Mouse (Mus musculus): ENCODE results near the gene Ergic1.
A peak's percentile ranks its signal among the peaks of the same experiment; 100 is the strongest.

The Ergic1 gene

DNA sequence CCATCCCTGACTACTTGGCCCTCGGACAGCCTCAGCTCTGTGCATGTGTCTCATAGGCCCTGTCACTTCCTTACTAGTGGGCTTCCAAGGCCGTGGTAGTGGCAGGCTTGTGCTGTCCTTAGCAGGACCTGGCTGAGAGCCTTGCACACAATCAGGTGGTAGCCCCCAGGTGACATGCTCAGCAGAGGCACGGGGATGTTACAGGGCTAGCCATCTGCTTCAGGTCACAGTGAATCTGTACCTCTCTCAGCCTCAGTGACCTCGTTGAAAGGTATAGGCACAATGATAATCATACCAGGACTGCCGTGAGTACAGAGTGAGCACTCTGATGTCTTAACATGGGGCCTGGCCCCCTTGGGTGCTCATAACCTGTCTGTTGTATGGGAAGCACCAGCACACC lies 13.4 kb downstream of the Ergic1 start:
- no peak for DNase-seq (ENCODE audit: low read depth, low spot score)

DNA sequence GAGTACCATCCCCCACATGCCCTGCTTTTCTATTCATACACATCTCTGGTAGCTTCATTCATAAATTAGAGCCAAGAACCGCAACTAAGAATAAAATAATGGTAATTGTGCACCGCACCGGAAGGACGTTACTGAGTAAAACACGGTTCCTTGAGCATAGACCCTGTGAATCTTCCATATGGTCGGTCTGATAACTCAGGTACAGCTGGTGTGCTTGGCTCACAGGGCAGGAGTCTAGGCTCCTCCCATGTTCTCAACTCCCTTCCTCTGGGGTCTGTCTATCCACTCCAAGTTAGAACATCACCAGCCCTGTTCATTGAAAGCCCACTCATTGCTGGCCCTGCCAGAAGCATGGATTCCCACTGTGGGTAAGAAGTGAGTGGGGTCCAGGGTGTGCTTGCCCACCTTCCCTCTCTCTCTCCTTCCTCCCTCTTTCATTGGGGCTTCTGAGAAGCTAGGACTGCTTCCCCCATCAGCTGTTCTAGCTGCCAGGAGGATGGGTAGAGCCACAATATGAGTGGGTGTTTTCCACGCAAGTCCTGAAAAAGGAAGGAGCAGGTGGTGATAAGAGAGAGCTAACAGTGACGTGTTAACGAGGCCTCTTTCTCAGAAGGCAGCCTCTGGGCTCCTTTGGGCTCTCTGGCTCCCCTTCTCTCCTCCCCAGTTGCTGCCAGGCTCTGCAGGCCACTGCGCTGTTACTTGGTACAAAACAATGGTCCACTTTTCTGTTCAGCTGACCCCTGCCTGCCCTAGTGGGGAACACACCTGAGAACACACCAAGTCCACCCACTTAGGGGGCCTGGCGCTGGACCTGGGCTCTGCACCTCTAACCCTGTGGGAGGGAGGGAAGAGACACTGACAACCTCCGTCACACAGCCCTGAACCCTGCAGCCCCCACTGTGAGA lies 14.7 kb downstream of the Ergic1 start:
- no peak for DNase-seq (ENCODE audit: low read depth, low spot score)

DNA sequence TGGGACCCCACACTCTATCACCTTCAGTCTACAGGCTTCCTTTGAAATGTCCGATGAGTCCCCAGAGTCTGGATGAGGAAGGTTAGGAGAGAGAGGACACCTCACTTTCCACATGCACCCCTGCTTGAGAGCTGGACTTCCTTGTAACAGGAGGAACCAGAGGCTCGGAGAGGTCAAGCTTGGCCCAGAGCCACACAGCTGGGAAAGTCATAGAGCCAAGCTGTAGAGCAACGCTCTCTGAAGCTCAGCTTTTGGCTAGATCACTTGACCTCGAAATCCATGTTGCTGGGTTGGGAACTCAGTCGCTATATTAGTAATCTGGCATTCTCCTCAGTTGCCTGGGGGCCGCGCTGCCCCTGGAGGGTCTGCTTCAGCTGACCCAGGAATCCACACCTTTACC lies 15.5 kb downstream of the Ergic1 start:
- no peak for DNase-seq (ENCODE audit: low read depth, low spot score)

DNA sequence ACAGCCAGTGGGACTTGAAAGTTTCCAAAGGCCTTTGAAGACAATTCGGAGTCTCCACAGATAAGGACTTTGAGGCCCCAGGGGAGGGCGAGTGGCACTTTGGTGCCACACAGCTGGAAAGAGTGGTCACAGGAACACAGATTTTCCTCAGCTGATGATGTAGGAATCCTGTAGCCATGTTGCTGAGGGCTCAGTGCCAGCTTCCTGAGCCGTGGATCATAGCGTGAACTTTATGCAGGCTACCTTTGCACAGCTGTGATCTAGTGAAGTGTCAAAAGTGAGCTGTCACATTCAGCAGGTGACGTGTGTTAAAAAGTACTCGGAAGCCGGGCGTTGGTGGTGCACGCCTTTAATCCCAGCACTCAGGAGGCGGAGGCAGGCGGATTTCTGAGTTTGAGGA lies 16.0 kb downstream of the Ergic1 start:
- DNase-seq (ENCODE audit: low read depth, low spot score), result no peak

DNA sequence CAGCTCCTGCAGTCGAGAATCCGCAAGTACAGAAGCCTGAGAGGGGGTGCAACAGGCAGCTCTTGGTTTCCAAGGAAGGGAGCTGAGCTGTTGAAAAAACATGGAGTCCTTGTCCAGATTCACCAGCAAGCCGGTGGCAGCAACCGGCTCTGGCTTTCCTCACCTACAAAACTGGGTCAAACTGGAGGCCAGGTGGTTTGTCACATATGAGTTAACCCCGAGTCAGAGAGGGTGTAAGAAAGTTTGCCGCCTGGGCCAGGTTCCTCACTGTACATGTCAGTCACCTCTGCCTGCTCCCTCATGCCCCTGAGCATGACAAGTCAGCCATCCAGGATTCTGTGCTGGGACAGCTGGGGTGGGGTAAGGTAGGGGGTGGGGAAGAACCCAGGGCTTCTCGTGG lies 16.9 kb downstream of the Ergic1 start:
- DNase-seq (ENCODE audit: low read depth, low spot score), result no peak

DNA sequence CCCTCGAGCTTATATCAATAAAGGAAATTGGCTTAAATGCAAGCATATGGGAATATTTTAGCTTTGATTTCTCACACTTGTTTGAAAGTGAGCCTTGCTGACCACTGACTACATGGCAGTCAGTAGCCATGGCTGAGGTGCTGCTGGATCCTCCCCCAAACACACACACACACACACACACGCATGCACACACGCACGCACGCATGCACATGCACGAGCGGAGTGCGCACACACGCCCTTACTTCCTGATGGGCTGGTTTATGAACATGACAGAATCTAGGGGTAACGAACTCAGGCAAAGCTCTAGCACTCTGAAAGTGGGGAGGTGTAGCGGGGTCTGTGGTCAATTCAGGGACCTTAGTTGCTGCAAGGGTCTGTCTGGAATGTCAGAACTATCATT lies 17.5 kb downstream of the Ergic1 start:
- no peak for DNase-seq (ENCODE audit: low read depth, low spot score)

DNA sequence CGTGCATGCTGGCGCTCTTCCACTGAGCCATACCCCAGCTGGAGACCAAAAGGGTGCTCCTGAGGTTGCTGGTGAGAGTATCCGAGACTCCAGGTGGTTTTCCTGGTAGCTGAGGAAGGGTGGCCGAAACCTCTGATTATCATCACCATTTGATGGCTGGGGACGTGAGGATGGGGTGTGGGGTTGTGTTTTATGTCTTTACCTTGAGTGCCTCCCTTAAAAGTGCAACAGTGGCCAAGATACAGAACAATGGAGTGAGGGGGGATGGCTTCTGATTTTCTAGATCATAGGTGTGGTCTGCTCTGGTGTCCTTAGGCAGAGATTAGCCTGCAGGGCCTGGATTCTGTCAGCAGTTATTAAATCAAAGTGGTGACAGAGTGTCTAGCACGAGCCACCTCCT lies 18.1 kb downstream of the Ergic1 start:
- DNase-seq (ENCODE audit: low read depth, low spot score), result no peak

DNA sequence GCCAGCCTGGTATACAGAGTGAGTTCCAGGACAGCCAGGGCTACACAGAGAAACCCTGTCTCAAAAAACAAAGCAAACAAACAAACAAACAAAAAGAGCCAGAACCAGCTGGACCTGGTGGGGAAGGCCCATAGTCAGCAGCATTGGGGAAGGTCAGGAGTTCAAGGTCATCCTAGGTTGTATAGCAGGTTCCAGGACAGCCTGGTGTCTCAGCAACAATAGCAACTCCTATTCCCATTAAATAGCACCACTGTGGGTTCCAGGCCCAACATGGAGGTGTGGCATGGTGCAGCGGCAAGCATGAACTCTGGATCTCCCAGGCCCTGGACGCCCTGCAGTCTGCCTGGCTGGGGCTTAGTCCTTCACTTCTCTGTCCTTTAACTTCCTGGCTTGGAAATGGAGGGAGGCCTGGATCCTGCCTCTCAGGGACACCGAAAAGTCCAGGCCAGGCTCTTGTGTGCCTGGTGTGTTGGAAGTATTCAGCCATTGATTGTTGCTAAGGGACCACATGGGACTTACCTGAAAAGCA lies 19.6 kb downstream of the Ergic1 start:
- DNase-seq (ENCODE audit: low read depth, low spot score), result peak; percentile 94

DNA sequence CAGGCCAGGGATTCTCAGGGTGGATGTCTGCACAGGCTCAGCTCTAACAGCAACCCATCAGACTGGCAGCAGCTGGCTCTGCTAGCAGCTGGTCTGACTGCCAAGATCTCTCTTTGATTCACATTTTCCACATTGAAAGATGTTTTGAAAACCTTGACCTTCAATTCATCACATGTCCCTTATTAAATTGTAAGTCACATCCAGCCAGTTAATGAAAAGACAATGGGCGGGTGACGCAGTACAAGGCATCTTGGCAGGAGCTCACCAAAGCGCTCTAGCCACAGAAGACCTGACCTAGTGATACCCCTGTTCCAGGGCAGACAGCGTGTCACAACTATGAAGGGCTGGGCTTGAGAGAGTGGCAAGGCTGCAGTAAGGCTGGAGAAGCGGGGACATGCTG lies 21.0 kb downstream of the Ergic1 start:
- no peak for DNase-seq (ENCODE audit: low read depth, low spot score)

DNA sequence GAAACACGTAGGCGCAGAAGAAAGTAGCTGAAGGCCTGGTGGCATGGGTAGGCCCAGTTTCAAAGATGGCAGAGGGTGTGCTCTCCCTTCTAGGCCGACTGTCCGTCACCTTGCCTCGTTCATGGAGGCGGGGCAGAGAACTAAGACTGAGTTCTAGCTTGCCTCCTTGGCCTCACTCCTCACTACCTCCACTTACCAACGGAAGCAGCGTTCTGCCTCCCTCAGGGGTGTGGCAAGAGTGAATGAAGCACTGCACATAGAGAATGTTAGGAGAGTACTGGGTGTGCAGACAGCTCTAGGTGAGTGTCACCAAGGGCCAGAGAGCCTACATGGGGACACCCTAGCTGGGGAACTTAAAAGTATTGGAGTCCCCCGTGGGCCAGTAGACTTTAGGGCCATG lies 21.8 kb downstream of the Ergic1 start:
- DNase-seq (ENCODE audit: low read depth, low spot score), result peak; percentile 71

DNA sequence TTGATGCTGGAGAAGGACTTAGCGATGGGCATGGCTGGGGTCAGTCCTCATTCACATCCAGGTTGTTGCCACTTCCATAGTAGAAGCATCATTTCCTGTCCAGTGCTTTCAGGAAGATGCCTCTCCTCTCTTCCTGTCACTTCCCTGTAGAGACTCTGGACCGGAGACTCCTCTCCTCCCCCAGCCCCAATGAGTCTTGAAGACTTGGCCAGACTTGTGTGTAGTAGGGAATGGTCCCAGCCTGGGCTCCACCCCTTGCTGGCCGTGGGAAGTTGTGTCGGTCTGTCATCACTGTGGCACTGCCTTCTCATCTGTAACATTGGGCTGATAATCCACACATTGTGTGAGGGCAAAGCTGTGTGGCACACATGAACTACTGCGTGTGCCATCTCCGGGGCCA lies 22.3 kb downstream of the Ergic1 start:
- DNase-seq (ENCODE audit: low read depth, low spot score), result no peak

DNA sequence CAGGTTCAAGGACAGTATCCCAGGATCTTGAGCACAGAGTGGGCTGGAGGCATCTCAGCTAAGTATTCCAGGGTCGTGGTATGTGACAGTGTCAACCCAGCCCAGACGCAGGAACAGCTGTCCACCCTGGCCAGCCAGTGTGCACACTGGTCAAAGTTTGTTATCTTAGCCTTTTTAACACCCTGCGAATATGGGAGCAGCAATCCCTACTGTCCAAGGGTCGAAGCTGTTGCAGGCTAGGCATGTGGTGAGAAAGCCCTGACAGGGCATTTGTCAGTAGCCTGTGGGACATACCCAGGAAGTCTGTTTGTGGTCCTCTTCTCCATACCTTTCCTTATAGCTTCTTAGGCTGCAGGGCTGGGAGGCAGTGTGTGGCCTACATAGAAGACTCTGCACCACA lies 22.8 kb downstream of the Ergic1 start:
- no peak for DNase-seq (ENCODE audit: low read depth, low spot score)

DNA sequence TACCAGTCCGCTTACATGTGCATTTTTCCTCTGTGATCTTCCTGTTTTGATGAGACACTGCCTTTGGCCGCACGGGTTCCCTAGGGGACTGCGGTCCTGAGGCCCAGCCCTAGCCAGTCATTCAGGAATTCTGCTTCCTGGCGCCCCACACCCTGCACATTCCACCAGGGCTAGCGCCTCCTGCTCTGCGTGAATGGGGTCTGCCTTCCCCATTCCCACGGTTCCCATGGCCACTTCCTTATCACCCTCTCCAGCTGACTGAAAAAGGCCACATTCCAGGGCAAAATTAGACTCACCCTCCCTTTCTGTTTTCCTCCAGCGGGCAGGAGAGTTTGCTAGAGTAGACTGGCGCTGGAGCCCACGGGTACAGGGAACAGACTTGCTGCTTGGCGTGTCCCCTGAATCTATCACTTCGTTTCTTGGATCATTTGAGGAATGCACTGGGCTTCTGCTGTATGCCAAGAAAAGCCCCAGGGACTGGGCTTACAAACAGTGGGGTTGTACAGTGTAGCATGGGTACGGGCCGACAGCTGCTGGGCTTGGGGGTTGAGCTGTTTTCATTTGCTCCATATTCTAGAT lies 23.4 kb downstream of the Ergic1 start:
- DNase-seq (ENCODE audit: low read depth, low spot score), result peak; percentile 97

DNA sequence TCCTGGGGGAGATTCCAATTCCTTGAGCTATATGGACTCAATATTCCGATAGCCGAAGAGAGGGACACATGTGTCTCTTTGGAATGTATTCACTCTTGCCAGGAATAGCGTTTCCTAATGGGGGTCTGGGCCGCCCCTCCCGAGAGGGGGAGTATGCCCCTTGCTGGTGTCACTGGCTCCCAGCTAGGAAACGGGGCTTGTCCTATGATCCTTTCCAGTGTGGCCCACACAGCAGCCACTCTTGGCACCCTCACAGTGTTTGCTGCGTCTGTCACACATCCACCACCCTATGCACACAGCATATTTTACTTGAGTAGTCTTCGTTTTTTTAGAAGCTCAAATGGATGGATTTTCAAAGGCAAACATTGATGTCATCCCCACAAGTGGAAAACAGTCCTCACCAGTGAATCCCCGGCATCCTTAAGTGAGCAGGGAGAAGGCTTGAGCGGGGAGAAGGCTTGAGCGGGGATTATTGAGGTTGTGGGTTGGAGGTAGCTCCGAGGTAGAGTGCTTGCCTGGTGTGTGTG lies 26.7 kb downstream of the Ergic1 start:
- no peak for DNase-seq (ENCODE audit: low read depth, low spot score)

DNA sequence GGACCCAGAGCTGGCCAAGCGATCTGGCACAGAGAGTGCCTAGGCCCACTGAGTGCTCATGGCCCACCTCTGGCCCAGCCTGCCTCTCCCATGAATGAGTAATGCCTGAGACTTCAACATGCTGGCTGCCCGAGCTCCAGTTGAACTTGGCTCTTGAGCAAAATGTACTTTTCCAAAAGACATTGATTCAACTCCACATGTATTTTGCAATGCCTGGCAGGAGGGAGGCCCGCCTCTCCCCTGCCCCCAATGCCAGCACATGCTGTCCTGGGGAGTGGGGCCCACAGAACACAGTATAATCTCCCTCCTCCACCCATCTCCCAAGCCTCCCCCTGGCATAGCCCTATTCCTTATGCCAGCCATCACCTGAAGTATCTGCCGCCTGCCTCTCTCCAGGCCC lies 31.2 kb downstream of the Ergic1 start:
- DNase-seq (ENCODE audit: low read depth, low spot score), result no peak

DNA sequence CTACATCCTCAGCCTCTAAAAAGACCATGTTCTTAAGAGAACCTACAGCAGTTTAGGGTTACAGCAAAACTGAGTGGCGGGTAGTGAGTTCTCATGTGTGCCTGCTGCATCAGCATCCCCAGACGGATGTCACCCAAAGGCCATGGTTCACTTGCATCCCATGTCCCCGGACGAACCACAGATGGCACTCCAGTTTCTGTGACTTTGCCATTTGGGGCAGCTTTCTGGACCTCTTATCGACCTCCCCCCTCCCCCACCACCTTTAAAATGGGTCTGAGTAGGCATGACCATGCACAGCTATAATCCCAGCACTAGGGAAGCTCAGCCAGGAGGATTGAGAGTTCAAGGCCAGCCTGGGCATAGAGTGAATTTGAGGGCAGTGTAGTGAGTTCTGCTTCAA lies 31.9 kb downstream of the Ergic1 start:
- no peak for DNase-seq (ENCODE audit: low read depth, low spot score)

DNA sequence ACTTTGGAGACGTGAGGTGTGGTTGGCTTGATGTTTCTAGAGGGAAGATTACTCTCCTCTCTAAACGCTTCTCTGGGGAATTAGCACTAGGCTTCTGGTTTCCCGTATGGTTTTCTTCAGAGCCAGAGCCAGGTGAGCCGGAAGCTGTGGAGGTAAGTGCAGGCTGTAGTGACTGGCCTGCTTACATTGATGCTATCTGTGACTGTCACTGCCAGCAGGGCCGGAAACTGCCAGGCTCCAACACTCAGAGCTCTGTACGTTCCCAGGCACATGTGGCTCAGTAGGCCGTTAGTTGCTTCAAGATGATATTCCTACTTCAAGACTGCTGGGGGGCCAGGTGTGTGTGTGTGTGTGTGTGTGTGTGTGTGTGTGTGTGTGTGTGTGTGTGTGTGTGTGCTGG lies 32.9 kb downstream of the Ergic1 start:
- DNase-seq (ENCODE audit: low read depth, low spot score), result no peak

DNA sequence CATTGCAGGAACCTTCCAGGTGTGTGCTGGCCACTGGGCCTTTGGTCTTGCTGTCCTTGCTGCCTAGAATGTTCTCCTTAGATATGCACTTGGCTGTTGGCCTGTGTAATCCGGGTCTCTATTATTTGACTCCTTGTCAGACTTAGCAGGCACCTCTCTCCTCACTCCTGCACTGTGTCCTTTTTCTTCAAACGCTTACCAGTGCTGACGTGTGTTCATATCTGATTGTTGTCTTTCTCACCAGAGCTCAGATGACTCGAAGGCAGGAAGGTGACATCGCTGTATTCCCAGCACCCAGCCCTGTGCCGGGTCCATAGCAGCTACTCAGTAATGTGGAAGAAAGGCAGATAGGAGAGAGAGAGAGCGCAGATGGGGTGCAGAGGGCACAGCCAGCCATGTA lies 33.7 kb downstream of the Ergic1 start:
- no peak for DNase-seq (ENCODE audit: low read depth, low spot score)

DNA sequence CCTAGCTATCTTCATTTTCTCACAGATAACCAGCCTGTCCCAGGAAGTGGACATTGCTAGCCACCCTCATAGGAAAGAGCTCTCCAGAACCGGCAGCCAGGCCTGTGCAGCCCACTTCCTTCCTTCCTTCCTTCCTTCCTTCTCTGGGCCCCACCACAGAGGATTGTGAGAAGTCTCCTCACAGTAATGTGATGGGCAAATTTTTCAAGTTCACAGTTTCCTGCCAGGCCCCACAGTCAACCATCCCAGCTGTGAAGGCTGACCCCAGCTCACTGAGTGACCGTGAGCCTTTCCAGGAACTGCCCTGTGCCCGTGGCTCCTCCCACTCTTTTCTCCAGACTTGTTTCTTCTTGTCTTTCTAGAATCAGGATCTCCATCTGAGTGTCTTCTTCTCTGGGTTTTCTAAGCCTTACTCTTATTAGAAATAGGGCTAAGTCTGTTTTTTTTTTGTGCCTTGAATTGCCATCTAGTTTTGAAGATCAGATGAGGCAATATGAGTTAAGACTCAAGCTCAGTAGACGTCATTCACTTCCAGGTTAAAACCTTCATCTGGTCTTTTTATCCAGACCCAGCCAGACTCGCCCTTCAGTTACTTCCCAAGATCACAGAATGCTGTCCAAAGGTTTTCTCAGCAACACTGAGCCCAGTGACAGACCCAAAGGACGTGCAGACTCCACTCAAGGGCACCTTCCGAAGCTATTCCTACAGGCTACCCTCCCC lies 34.3 kb downstream of the Ergic1 start:
- no peak for DNase-seq (ENCODE audit: low read depth, low spot score)

DNA sequence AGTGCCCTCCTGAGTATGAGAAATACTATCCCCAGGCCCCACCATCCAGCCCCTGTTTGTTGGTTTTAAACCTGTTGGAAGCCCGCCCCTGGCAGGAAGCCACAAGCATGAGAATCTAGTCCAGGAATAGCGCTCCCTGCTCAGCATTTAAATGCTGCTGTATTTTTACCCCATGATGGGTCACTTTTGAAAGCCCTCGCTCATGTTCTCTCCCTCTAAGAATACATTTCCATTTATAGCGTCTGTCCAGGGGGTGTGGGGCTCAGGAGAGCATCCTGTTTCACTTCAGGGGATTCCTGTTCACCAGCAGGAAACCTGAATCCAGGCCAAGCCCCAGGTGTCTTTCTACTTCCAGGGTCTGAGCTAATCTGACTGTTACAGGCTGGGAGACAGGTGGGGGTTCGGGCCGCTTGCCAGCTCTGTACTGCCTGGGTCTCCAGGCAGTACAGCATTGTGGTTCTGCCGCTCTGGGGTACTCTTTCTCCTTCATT lies 34.9 kb downstream of the Ergic1 start:
- peak; percentile 93 for DNase-seq (ENCODE audit: low read depth, low spot score)

DNA sequence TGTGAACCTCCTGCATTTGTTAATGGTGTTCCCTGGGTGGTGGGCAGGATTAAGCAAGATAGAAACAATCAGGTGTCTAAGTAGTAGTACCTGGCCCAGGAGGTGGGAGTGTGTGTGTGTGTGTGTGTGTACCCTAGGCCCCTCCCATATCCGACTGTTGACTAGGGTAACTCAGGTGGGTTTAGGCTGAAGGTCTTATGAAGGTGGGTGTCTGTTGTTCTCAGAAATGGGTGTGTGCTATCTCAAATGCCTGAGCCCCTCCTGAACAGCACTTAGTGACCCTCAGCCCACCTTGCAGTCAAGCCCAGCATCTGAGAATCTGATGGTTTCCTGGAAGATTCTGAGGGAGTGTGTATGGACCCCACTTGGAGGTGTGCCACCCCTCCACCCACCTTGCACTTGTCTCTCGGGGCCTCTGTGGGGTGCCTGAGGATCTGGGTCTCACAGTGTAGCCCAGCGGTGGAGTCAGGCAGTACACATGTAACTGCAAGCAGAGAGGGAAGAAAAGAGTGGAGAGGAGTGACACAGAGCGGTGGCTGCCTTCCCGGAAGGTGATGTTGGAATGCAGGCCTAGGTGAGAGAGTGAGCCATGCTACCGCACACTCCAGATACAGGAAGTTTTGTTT lies 35.7 kb downstream of the Ergic1 start:
- DNase-seq (ENCODE audit: low read depth, low spot score), result peak; percentile 82

DNA sequence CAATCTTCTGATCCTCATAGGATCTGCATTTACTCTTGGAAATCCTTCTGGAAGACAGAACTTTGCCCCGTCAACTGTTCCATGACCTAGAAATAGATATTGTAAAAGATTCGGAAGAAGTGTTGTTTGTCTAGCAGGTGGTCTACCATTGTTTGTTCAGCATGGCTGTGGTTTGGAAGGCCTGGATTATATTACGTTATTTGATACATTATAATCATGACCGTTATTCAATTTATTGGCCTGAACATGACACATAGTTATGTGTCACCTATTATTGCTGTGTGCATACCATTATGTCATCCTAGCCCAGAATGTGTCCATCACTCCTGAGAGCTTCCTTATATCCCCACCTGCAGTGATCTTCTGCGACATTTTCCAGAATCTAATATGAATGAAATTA lies 37.6 kb downstream of the Ergic1 start:
- DNase-seq (ENCODE audit: low read depth, low spot score), result no peak
